Mouse (Mus musculus): ENCODE results near the gene Rufy3. TPM values are rescaled to one million over a fixed set of nuclear protein-coding genes. Genes with fewer than 3 reads are reported as not detected.

The Rufy3 gene
- polyA plus RNA-seq, 1 experiment from 2014 or later: 262 TPM

GRCm38 (mm10) chr5:88680567-88680966 lies 115.7 kb downstream of the Rufy3 start:
- 93% methylated on average over 6 of the region's 6 CpGs for WGBS
- H3K9me3 ChIP-seq: no peaks in the 10 kb centered on the region
- H3K9ac ChIP-seq (replicated peaks): no peak overlapping the region

GRCm38 (mm10) chr5:88683706-88684105 lies 118.9 kb downstream of the Rufy3 start:
- no peaks in the 10 kb centered on the region for H3K9me3 ChIP-seq
- no peak for ATAC-seq (replicated peaks)
- no peaks in the 10 kb centered on the region for H3K36me3 ChIP-seq
- no peaks in the 10 kb centered on the region for H3K27me3 ChIP-seq
- 92% methylated on average over 9 of the region's 9 CpGs for WGBS
- no peak overlapping the region for H3K9ac ChIP-seq (replicated peaks)
- no peak overlapping the region for H3K4me2 ChIP-seq (replicated peaks)
- H3K4me1 ChIP-seq: peaks cover 7% of the 10 kb centered on the region; the same call in 1 of the 2 replicates
- H3K27ac ChIP-seq (replicated peaks): no peak overlapping the region
- no peak overlapping the region for H3K4me3 ChIP-seq

More at GRCm38 (mm10) chr5:88680567-88680966, 115.7 kb downstream of the Rufy3 start:
- Histone ChIP-seq H3K36me3 (no peaks in the 10 kb centered on the region), H3K4me1 (peaks cover 13% of the 10 kb centered on the region; the same call in 1 of the 2 replicates), H3K4me2 (replicated peaks) (no peak overlapping the region), H3K27me3 (no peaks in the 10 kb centered on the region), H3K27ac (replicated peaks) (no peak overlapping the region), H3K4me3 (no peak overlapping the region)
- no peak for ATAC-seq (replicated peaks)

- no peaks in the 10 kb centered on the region for H3K27me3 ChIP-seq
- peaks cover 4% of the 10 kb centered on the region; the same call in 1 of the 2 replicates for H3K4me1 ChIP-seq
- WGBS: 38% methylated on average over 3 of the region's 3 CpGs
- no peak for ATAC-seq (replicated peaks)
- no peak overlapping the region for H3K9ac ChIP-seq (replicated peaks)
- H3K4me3 ChIP-seq: no peak overlapping the region
- no peak overlapping the region for H3K4me2 ChIP-seq (replicated peaks)
- no peaks in the 10 kb centered on the region for H3K9me3 ChIP-seq
- no peaks in the 10 kb centered on the region for H3K36me3 ChIP-seq
- no peak overlapping the region for H3K27ac ChIP-seq (replicated peaks)
Measured at GRCm38 (mm10) chr5:88684226-88684625, 119.4 kb downstream of the Rufy3 start.

- no peaks in the 10 kb centered on the region for H3K27me3 ChIP-seq
- H3K4me3 ChIP-seq: no peak overlapping the region
- H3K27ac ChIP-seq (replicated peaks): no peak overlapping the region
- no peak for ATAC-seq (replicated peaks)
- H3K36me3 ChIP-seq: no peaks in the 10 kb centered on the region
- no peaks in the 10 kb centered on the region for H3K9me3 ChIP-seq
- no peak overlapping the region for H3K9ac ChIP-seq (replicated peaks)
- no peak overlapping the region for H3K4me2 ChIP-seq (replicated peaks)
- H3K4me1 ChIP-seq: 0 out of 2 replicates have a peak, but pooled peaks cover 3% of the 10 kb centered on the region
- WGBS: 19% methylated on average over 6 of the region's 6 CpGs
Measured at GRCm38 (mm10) chr5:88685306-88685705, 120.5 kb downstream of the Rufy3 start.

- no peak overlapping the region for H3K9ac ChIP-seq (replicated peaks)
- no peaks in the 10 kb centered on the region for H3K9me3 ChIP-seq
- no peaks in the 10 kb centered on the region for H3K27me3 ChIP-seq
- ATAC-seq (replicated peaks): no peak
- no peak overlapping the region for H3K27ac ChIP-seq (replicated peaks)
- WGBS: 77% methylated on average over 6 of the region's 6 CpGs
- no peak overlapping the region for H3K4me2 ChIP-seq (replicated peaks)
- 0 out of 2 replicates have a peak, but pooled peaks cover 3% of the 10 kb centered on the region for H3K4me1 ChIP-seq
- no peak overlapping the region for H3K4me3 ChIP-seq
- no peaks in the 10 kb centered on the region for H3K36me3 ChIP-seq
Measured at GRCm38 (mm10) chr5:88685745-88686299, 121.0 kb downstream of the Rufy3 start.

- no peaks in the 10 kb centered on the region for H3K36me3 ChIP-seq
- no peak overlapping the region for H3K9ac ChIP-seq (replicated peaks)
- H3K4me2 ChIP-seq (replicated peaks): no peak overlapping the region
- H3K27ac ChIP-seq (replicated peaks): no peak overlapping the region
- no peak for ATAC-seq (replicated peaks)
- no peaks in the 10 kb centered on the region for H3K9me3 ChIP-seq
- 0 out of 2 replicates have a peak, but pooled peaks cover 3% of the 10 kb centered on the region for H3K4me1 ChIP-seq
- no peaks in the 10 kb centered on the region for H3K27me3 ChIP-seq
- no peak overlapping the region for H3K4me3 ChIP-seq
- WGBS: 85% methylated on average over 8 of the region's 8 CpGs
Measured at GRCm38 (mm10) chr5:88687996-88688406, 123.2 kb downstream of the Rufy3 start.

DNA sequence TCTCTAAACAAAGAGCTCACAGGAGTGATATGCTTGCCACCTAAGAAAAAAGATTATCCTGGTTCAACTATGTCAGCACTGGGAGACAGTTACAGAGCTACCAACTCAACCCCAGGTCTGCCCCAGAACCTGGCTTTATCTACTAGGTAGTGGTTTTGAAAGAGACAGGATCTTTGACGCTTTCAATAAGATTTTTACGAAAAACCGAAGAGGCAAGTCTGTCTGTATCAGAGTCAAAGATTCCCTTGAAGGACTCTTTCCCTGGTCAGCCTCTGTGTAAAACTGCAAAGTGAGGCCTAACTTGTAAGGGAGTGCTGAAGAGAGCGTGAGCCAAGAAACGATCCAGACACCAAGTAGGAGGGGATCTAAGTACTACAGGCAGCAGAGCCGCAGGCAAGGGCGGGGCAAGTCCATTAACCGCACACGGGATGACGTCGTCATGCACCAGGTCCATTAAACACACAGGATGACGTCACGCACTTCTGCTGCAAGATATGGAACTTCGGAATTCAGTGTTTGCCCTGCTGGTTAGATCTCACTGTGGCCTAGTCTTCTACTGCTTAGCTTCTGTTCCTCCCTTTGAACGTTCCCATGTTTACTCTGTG lies 123.8 kb downstream of the Rufy3 start:
- no peaks in the 10 kb centered on the region for H3K9me3 ChIP-seq
- no peak overlapping the region for H3K4me2 ChIP-seq (replicated peaks)
- H3K4me1 ChIP-seq: 0 out of 2 replicates have a peak, but pooled peaks cover 3% of the 10 kb centered on the region
- WGBS: 87% methylated on average over 15 of the region's 15 CpGs
- H3K36me3 ChIP-seq: no peaks in the 10 kb centered on the region
- no peak overlapping the region for H3K27ac ChIP-seq (replicated peaks)
- no peaks in the 10 kb centered on the region for H3K27me3 ChIP-seq
- peak; percentile 17; the same call in 1 of the 2 replicates for ATAC-seq (replicated peaks)
- H3K9ac ChIP-seq (replicated peaks): no peak overlapping the region
- no peak overlapping the region for H3K4me3 ChIP-seq

DNA sequence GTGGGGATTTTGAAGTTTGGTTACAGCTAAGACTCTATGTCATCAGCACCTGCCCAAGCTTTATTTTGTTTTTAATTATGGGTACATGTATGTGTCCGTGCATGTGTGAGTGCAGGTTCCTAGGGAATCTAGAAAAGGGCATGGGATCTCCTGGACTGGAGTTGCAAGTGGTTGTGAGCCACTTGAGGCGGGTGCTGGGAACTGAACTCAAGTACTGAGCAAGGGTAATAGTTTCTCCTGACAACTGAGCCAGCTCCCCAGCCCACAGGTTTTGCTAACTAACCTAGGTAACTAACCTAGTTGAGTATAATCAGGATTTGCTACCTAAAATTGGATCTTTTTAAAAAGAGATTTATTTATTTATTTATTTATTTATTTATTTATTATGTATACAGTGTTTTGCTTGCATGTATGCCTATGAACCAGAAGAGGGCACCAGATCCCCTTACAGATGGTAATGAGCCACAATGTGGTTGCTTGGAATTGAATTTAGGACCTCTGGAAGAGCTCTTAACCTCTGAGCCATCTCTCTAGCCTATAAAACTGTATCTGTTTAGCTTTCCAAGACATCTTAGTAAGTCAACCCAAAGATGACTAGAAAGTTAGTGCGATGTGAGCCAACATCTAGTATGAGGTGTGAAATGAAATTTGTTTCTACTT lies 124.6 kb downstream of the Rufy3 start:
- H3K4me3 ChIP-seq: no peak overlapping the region
- 73% methylated on average over 3 of the region's 3 CpGs for WGBS
- ATAC-seq (replicated peaks): peak; percentile 51
- no peaks in the 10 kb centered on the region for H3K27me3 ChIP-seq
- no peak overlapping the region for H3K27ac ChIP-seq (replicated peaks)
- no peak overlapping the region for H3K4me2 ChIP-seq (replicated peaks)
- H3K4me1 ChIP-seq: 0 out of 2 replicates have a peak, but pooled peaks cover 3% of the 10 kb centered on the region
- H3K9ac ChIP-seq (replicated peaks): no peak overlapping the region
- H3K36me3 ChIP-seq: no peaks in the 10 kb centered on the region
- H3K9me3 ChIP-seq: no peaks in the 10 kb centered on the region

- WGBS: 88% methylated on average over 10 of the region's 10 CpGs
- Histone ChIP-seq H3K4me2 (replicated peaks) (no peak overlapping the region), H3K4me3 (no peak overlapping the region), H3K36me3 (no peaks in the 10 kb centered on the region), H3K27me3 (no peaks in the 10 kb centered on the region), H3K9ac (replicated peaks) (no peak overlapping the region), H3K4me1 (no peaks in the 10 kb centered on the region), H3K9me3 (no peaks in the 10 kb centered on the region), H3K27ac (replicated peaks) (no peak overlapping the region)
- ATAC-seq (replicated peaks): no peak
Measured at GRCm38 (mm10) chr5:88690681-88691505, 126.1 kb downstream of the Rufy3 start.

GRCm38 (mm10) chr5:88691506-88692095 lies 126.8 kb downstream of the Rufy3 start:
- no peaks in the 10 kb centered on the region for H3K4me1 ChIP-seq
- H3K4me3 ChIP-seq: no peak overlapping the region
- no peak overlapping the region for H3K4me2 ChIP-seq (replicated peaks)
- H3K27me3 ChIP-seq: no peaks in the 10 kb centered on the region
- no peak overlapping the region for H3K27ac ChIP-seq (replicated peaks)
- no peak overlapping the region for H3K9ac ChIP-seq (replicated peaks)
- H3K36me3 ChIP-seq: no peaks in the 10 kb centered on the region
- no peak for ATAC-seq (replicated peaks)
- H3K9me3 ChIP-seq: no peaks in the 10 kb centered on the region
- 81% methylated on average over 6 of the region's 6 CpGs for WGBS

GRCm38 (mm10) chr5:88692586-88692985 lies 127.7 kb downstream of the Rufy3 start:
- no peak overlapping the region for H3K4me3 ChIP-seq
- H3K9ac ChIP-seq (replicated peaks): no peak overlapping the region
- H3K36me3 ChIP-seq: no peaks in the 10 kb centered on the region
- no peaks in the 10 kb centered on the region for H3K27me3 ChIP-seq
- WGBS: 85% methylated on average over 4 of the region's 4 CpGs
- no peaks in the 10 kb centered on the region for H3K4me1 ChIP-seq
- no peak overlapping the region for H3K4me2 ChIP-seq (replicated peaks)
- no peak overlapping the region for H3K27ac ChIP-seq (replicated peaks)
- ATAC-seq (replicated peaks): no peak
- H3K9me3 ChIP-seq: no peaks in the 10 kb centered on the region

Data from forebrain, embryonic 15.5 days (tissue).